Mouse (Mus musculus): ENCODE data around the gene Tigar.

Gene Tigar

GRCm38 (mm10) chr6:127081820-127082219 is 27.5 kb downstream of the Tigar start:
- DNase-seq (ENCODE audit: low spot score in 2 of 2) = no peak

DNA sequence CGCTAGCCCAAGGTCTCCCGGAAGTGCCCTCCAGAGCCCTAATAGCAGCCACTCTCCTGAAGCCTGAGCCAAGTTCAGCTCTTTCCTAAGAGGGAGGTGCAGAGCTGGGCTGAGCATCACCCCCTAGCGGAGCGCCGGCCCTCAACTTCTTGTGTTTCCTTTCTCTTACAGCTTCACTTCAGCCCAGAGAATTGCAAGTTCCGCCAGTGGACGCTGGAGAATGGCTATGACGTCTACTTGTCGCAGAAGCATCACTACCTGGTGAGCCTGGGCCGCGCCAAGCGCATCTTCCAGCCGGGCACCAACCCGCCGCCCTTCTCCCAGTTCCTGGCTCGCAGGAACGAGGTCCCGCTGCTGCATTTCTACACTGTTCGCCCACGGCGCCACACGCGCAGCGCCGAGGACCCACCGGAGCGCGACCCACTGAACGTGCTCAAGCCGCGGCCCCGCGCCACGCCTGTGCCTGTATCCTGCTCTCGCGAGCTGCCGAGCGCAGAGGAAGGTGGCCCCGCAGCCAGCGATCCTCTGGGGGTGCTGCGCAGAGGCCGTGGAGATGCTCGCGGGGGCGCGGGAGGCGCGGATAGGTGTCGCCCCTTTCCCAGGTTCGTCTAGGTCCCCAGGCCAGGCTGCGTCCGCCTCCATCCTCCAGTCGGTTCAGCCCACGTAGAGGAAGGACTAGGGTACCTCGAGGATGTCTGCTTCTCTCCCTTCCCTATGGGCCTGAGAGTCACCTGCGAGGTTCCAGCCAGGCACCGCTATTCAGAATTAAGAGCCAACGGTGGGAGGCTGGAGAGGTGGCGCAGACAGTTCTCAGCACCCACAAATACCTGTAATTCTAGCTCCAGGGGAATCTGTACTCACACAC is 29.3 kb downstream of the Tigar start:
- peak; percentile 56 to 72 for DNase-seq (ENCODE audit: low spot score in 2 of 2)

GRCm38 (mm10) chr6:127072817-127073216 is 36.5 kb downstream of the Tigar start, which contains the start of gene Fgf23:
TSS of gene Fgf23 (plus strand) at chr6:127072902.
- DNase-seq (ENCODE audit: low spot score in 2 of 2) = no peak

DNA sequence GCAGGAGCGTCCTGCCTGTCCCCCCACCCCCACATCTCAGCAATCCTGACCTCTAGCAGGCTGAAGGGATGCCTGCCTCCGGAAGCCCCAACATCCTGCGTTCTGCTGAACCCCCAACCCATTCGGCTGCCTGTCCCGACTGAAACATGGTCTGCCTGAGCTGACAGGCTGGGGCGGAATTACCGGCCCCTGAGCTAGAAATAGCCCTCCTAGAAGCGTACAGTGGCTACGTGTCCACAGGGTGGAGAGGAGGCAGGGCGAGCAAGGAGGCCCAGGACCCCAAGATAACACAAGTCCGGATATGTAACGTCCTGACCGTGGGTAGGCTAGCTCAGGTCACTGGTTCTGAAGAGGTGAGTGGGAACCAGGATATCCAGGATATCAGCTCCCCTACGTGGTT is 44.5 kb downstream of the Tigar start:
- DNase-seq (ENCODE audit: low spot score in 2 of 2) = no peak

- no peak for DNase-seq (ENCODE audit: low spot score in 2 of 2)
These were observed 45.4 kb downstream of the Tigar start for GRCm38 (mm10) chr6:127063915-127064314.

GRCm38 (mm10) chr6:127059975-127060374 is 49.4 kb downstream of the Tigar start:
- no peak for DNase-seq (ENCODE audit: low spot score in 2 of 2)

GRCm38 (mm10) chr6:127056990-127057588 is 52.3 kb downstream of the Tigar start:
- DNase-seq (ENCODE audit: low spot score in 2 of 2) = no peak

DNA sequence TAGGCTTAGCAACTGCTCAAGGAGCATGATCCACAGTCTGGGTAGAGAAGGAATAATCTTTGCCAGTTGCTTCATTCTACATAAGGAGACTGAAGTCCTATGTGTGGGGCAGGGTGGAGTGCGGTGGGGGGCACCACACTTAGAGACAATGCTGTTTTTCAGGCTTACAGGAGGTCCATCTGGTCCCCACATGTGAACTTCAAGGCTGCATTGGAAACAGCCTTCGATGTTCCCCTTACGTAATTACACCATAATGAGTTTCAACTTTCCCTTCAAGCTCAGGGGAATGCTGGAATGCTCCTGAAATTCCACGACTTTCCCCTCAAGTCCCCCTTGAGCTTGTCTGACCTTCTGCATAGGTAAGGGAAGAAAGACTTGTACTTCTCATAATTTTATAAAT is 58.5 kb downstream of the Tigar start:
- DNase-seq (ENCODE audit: low spot score in 2 of 2) = no peak

DNA sequence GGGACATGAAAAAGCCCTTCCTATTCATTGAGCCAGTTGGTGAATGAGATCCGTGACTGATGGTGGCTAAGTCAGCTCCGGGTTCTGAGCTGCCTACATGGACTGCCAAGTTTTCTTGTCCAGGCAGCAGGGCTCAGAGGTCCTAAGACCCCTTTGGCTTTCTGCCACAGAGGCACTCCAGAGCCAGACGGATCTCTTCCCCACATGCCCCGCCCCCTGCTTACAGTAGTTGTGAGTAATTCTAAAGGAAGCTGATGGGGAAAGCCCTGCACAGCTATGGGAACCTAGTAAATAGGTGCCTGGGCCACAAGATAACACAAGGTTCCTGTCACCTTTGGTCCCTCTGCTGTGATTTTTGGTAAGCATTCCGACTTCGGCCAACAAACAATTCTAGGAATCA is 64.4 kb downstream of the Tigar start:
- no peak for DNase-seq (ENCODE audit: low spot score in 2 of 2)

All from frontal cortex, postnatal 10 days (tissue).